Mouse (Mus musculus) R1 (cell line): Measurements from ENCODE around the gene Trim43a.
A peak's percentile ranks its signal among the peaks of the same experiment; 100 is the strongest.
"Not testable (repeated sequence)": the region's sequence is repeated elsewhere in the genome, so short reads cannot be mapped to it uniquely, and the experiment has no call there.

Experiments used
- DNase-seq: peaks from one replicate; pipeline ENCODE4 v3.0.0-alpha.2; 2018; ENCODE audit warnings: low read depth, low spot score

Trim43a gene

DNA sequence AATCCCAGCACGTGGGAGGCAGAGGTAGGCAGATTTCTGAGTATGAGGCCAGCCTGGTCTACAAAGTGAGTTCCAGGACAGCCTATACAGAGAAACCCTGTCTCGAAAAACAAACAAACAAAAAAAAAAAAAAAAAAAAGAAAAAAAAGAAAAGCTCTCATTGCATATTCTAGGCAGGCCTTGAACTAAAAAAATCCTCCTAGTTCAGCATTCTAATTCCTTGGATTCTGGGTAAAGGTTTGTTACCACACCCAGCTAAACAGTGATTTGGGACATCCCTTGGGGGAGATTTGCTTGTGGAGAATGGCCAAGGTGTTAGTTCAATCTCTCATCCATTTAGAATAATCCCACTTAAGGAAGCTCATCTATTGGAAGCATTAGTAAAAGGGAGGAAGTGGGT lies at the start of gene Trim43a:
Trim43a (plus strand) TSS at position 301 of the 400 bp plus-strand sequence.
- DNase-seq, result not testable (repeated sequence)

DNA sequence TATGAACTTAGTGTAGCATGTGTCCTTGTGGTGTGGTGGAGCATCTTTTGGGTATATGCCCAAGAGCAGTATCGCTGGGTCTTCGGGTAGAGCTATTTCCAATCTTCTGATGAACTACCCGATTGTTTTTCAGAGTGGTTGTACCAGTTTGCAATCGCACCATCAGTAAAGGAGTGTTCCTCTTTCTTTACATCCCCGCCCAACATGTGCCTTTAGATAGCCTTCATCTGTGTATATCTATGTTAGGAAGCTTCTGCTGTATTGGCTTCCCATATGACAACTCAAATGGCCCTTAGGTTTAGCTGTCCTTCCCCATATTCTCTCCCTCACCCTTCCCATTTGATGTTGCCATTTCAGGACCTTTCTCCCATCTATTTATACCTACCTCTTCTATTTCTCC lies 46.6 kb upstream of the Trim43a start:
- DNase-seq, result no peak

DNA sequence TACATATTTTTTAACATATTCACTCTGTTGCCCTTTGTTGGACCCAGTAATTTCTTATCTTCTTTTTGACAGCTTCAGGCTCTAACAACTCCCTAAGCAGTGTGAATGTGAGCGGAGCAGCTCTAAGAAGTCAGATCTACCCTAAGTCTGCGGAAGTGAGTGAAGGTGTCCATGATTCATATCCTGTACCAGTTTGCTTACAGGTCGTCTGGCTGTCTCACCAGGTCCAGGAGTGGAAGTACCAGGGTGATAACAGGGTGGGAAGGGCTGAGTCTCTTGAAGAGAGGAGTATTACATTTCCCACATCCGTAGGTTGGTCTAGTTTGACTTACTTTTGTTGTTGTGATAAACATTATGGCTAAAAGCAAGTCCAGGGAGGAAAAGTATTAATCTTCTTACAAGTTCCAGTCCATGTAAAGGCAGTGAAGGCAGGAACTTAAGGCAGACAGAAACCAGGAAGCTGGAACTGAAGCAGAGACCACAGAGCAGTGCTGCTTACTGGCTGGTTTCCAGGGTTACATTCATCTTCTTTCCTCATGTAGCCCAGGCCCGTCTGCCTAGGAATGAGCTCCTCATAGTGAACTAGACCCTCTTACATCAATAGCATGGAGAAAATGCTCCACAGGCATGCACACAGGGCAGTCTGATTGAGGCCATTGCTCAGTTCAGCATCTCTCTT lies 41.0 kb upstream of the Trim43a start:
- no peak for DNase-seq

DNA sequence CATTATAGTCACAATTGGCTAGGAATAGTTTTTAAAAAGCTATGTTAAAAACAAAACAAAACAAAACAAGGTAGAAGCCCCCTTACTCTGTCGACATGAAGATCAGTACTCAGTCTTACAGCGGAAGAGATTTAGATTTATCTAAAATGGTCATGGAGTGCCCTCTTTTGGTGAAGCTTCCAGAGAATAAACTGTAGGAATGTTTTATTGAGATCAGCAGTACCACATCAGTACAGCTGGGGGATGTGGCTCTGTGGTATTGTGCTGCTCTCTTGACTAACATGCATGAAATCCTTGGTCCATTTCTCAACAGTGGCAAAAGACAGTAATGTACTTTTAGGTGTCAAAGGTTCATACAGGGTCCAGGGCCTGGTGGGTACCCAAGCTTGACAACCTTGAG lies 37.9 kb upstream of the Trim43a start:
- DNase-seq, result peak; percentile 41

DNA sequence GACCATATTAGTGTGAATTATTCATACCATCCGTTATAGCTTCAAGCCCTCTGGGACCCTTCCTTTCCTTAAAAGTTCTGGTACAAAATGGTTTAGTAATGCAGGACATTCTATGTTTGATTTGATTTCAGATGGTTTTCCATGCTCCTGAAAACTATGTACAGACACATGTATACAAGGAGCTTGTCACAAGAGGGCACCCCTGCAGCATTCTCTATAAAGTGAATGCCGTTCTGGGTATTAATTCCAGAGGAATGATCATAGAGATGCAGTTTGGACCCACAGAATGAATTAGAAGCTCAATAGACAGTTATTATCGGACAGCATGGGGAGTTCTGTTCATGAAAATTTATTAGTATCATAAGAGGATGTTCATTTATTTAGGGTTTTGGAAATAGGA lies 35.2 kb upstream of the Trim43a start:
- no peak for DNase-seq

DNA sequence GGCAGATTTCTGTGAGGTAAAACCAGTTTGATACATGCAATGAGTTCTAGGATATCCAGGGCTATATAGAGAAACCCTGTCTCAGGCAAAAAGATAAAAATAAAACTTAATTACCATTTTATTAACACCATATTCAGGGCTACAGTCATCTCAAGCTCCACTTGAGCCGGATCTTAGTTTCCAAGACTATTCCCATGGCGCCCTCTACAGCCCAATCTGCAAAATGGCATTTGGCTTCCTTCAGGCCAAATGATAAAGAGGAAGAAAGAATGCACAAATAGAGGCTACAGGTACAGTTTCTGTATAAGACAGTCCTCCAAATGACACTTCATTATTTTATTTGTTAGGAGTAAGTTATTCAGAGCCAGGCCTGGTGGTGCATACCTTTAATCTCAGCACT lies 34.5 kb upstream of the Trim43a start:
- peak; percentile 70 for DNase-seq

DNA sequence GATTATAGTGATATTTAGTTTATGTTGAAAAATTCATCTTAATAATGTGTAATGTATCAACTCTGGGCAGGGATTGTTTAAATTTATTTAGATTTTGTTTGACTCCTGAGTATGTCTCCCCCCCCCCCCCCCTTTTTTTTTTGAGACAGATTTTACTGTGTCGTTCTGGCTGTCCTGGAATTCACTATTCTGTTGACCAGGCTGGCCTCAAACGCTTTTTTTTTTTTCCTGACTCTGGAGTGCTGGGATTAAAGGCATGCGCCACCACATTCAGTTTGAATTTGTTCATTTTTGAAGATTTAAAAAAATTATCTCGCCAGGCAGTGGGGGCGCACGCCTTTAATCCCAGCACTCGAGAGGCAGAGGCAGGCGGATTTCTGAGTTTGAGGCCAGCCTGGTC lies 34.0 kb upstream of the Trim43a start:
- DNase-seq, result no peak

DNA sequence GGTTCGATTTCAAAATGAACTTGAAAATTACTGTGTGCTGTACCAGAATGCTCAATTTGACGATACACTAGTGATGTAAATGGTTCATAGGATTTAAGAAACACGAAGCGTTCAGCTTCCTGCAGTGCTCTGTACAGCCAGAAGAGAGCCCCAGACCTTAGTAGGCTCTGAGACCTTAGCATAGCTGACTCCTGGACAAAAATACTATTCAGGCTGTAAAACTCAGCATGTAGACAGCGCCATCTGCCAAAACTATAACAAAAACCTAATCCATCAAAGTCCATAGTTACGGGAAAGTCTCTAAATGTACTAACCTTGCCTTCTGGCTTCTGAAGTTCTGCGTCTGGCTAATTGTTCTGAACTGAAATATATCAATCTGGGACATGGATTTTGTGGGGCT lies 33.4 kb upstream of the Trim43a start:
- peak; percentile 73 for DNase-seq

DNA sequence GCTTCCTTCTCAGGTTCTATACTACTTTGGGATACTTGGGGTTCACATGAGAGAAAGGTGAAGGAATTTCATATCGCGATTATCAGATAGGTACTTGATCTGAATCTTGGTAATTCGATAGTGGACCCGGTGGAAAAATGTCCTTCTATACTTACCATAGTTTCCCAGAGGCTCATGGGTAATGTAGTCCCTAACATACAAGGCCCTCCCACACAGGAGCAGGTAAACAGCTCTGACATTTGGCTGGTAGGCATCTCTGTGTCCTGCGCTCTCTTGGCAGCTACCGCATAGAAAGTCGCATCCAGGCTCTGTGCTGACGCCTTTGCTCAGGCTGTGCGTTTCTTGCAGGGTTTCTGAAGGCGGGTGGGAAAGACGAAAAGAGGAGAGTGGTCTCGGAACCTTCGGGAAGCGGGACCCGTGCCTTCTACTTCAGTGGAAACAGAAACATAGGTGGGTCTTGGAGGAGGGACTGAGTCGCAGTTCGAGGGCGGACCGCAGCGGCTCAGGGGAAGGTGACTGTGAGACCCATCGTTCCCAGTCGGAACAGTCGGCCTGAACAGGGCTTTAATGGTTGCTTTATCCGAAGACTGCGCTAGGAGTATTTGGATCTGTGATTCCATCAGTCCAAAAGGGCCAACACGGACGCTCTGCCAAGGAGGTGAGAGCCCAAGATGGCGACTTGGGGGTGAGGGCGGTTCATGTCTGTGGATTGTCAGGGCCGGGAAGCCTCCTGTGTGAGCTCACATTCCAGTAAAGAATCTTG lies 32.7 kb upstream of the Trim43a start, which contains the start of gene Zfp949:
Zfp949 (plus strand) TSS at position 170 of the 763 bp plus-strand sequence.
- DNase-seq, result peak; percentile 94

DNA sequence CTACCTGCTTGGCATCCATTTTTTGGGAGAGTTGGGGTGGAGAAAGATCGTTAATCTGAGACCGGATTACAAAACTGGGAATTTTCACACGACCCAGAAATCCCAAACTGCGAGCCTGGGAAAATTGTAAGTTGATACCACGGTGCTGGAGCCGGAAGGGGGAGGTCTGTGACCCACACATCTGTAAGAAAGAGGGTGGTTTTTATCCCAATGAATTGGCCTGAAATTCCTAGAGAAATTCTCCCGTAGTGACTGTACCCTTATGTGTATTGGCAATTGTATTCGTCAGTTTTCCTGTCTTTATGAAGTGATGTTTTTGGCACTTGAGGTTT lies 32.1 kb upstream of the Trim43a start:
- peak; percentile 71 for DNase-seq

DNA sequence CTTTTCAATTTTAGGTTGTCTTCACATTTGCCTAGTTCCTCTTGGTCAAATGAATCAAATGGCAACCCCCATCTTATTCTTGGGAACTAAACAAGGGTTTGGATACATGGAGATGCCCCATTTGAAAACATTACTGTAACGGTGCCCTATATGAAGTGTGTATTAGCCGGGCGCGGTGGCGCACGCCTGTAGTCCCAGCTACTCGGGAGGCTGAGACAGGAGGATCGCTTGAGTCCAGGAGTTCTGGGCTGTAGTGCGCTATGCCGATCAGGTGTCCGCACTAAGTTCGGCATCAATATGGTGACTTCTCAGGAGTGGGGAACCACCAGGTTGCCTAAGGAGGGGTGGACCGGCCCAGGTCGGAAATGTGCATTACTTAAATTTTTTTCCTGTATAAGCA lies 27.6 kb upstream of the Trim43a start:
- DNase-seq, result no peak

DNA sequence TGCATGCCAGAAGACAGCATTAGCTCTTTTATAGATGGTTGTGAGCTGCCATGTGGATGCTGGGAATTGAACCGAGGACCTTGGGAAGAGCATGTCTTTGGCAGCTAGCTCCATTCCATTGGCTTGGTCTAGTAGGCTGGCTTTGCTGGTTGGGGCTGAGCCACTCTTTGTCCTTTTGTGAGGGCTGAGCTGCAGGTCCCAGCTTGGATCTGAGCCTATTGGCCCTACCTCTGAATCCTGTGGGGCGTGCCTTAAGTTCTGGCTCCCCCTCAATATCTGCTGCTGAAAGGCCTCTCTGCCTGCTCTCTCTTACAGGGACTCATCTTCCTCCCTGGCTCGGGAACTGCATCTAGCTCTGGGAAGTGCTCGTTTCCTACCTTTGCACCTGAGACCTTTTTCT lies 22.5 kb upstream of the Trim43a start:
- DNase-seq, result no peak

DNA sequence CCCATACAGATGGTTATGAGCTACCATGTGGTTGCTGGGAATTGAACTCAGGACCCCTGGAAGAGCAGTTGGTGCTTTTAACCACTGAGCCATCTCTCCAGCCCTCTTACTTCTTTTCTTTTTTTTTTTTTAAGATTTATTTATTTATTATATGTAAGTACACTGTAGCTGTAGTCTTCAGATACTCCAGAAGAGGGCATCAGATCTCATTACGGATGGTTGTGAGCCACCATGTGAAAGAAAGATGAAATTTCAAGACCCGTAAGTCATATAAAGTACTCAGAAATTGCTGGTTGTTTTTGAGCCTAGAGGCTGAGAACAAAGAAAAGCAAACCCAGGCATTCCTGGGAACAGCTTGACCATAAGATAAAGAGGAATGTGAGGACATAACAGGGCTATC lies 19.2 kb upstream of the Trim43a start:
- not testable (repeated sequence) for DNase-seq

DNA sequence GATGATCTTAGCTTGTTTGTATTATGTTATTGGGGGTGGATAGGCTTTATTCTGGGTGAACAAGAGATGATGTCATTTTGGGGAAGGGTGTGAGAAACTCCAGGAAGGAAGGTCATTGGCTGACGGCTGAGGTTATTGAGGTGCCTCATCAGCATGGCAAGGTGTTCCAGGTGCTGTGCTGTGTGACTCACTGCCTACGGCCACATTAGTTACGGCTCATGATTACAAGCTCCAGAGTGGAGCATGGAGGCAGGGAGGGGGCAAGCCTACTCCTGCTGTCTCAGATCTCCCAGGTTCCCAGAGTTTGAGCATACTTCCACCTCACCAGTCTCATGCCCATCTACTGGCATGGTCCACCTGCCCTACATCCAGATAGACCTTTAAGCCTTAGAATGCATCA lies 10.2 kb upstream of the Trim43a start:
- DNase-seq, result not testable (repeated sequence)

DNA sequence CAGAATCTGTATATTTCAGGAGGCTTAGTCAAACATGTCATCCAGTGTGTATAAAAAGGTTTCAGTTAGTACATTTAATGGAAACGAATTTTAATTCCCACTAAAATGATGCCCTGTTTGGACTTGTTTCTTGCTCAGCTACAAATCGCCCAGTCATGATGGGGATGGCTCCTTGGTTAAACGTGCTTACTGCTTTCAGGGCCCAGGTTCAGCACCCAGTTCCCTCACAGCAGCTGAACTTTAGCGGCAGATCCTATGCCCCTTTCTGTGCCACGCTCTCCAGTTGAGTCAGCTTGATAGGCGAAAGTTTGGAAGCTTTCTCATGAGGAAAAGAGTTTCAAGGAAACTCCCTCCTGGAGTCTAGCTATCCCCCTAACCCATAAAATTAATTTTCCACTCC lies 13.0 kb downstream of the Trim43a start:
- DNase-seq, result not testable (repeated sequence)

DNA sequence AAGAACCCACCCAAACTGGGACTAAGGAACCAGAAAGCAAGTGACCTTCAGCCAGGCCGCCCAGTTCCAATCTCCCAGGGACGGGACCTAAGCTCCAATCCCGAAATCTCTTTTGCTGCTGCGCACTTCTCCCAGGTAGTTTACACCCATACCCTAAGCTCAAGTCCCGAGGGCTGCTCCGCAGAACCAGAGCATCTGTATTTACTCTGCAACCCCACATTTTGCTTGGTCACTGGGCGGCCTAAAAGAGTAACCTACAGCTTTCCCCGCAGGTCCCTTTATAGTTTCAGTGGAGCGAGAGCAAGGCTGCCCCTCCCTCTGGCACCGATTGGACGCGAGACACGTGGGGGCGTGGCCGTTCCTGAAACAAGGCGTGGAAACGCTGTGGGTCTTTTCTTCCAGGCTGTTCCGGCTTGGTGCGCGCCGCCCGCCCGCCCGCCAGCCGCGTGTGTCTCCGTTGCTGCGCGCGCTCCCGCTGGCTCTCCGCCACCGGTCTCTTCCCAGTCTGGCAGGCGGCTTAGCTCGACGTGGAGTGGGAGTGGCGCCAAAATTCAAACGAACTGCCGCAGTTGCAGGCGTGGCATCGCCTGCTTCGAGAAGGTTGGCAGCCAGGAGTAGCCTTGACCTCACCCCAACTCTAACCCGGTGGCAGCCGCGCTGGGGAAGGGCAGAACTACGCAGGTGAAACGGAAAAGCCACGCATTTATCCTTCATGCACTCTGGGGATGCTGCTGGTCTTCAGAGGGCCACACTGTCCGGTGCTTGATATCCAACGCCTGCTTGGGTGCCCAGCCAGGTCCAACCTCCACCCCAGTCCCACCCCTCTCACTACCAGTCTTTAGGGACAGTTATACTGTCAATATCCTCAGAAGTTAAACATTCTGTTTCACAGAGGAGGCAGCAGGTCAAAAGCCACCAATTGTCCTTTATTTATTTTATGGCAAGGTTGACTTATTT lies 18.8 kb downstream of the Trim43a start:
- DNase-seq, result peak; percentile 96

DNA sequence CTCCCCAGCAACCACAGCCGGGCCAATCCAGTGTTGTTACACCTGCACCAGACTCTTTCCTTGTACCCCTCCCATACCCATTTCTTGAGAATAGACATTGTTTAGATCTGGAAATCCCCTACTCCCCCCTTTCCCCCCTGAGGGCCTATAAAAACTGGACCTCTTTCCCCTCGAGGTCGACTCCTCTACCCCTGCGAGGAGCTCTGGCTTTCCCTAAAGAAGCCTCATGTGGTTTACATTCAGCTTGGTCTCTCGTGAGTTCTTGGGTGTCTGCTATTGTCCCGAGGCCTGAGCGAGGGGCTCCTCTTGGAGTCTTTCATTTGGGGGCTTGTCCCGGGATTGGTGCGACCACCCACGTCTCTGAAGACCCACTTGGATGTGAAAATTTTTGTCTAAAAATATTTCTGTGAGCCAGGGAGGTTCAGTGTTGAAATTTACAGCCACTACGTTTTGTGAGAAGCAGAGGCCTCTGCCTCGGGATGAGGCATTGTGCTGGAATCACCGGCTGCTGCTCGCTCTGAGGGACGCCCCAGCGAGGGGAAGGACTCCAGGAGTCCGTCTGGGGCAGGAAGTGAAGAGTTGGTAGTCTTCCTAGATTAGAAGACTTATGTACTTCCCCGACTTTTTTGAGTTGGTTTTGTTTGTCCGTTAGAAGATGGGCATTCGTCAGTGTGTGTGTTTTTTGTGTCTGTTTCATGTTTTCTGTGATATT lies 45.3 kb downstream of the Trim43a start:
- DNase-seq, result not testable (repeated sequence)

DNA sequence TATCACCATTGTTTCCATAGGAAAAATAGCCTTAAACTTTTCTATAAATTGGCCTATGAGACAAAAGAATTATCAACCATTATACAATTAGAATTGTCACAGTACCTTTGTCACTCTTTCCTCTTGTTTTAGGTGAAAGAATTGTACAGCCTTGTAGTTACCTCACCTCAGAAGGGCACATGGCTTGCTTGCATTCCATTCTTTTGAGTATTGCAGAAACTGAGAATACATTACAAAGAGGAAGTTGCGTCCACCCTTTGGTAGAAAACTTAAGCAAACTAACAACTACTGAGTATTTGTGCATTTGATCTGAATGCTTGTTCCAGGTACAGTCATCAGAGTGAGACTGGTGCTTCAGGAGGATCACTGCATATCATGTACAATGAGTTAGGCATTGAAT lies 57.4 kb downstream of the Trim43a start:
- DNase-seq, result not testable (repeated sequence)
